Mouse (Mus musculus) MEL (cell line): ENCODE measurements at regions not wholly inside any gene's neighbourhood (a gene's known extent, or its start where the extent isn't known, plus 50 kb on each side); places are given as distances from the start of the nearest gene placed in this dataset.

Experiments used
- CHD1 ChIP-seq: IDR thresholded peaks from 2 replicates; pipeline ENCODE4 v1.6.1; 2012; ENCODE audit warnings: low read depth, mild to moderate bottlenecking, inconsistent platforms, low read length, improper control_type of control experiment
- CTCF ChIP-seq, 3 experiments: IDR thresholded peaks in 2 of 3; conservative IDR thresholded peaks in 1 of 3; 2 replicates each; pipeline ENCODE4 v1.5.1; 2011 to 2012; ENCODE audit warnings: low read length in 3 of 3, low read depth in 2 of 3, mild to moderate bottlenecking in 2 of 3, improper control_type of control experiment in 1 of 3, inconsistent platforms in 1 of 3, mixed read lengths in 1 of 3, moderate library complexity in 1 of 3; ENCODE audit not compliant: control insufficient read depth in 1 of 3, insufficient read depth in 1 of 3, poor library complexity in 1 of 3, severe bottlenecking in 1 of 3
- GABPA ChIP-seq: IDR thresholded peaks from 2 replicates; pipeline ENCODE4 v1.6.1; 2012; ENCODE audit warnings: low read depth, mild to moderate bottlenecking, inconsistent platforms, low read length, improper control_type of control experiment, moderate library complexity
- MAFK ChIP-seq: IDR thresholded peaks from 2 replicates; pipeline ENCODE4 v1.6.1; 2011; ENCODE audit warnings: low read depth, mild to moderate bottlenecking, low read length, improper control_type of control experiment, borderline replicate concordance
- MYC ChIP-seq: IDR thresholded peaks from 2 replicates; pipeline ENCODE4 v1.6.1; 2011; ENCODE audit warnings: low read depth, mild to moderate bottlenecking, low read length, improper control_type of control experiment, moderate library complexity
- POLR2A ChIP-seq, 2 experiments: IDR thresholded peaks; 2 replicates each; pipeline ENCODE4 v1.6.1; 2011 to 2012; ENCODE audit warnings: low read length in 2 of 2, mild to moderate bottlenecking in 2 of 2, control low read depth in 1 of 2, improper control_type of control experiment in 1 of 2, low read depth in 1 of 2, moderate library complexity in 1 of 2; ENCODE audit not compliant: control insufficient read depth in 1 of 2, insufficient read depth in 1 of 2, poor library complexity in 1 of 2
- TCF12 ChIP-seq: IDR thresholded peaks from 2 replicates; pipeline ENCODE4 v1.6.1; 2014; ENCODE audit warnings: low read depth, mild to moderate bottlenecking, inconsistent platforms, low read length, improper control_type of control experiment, moderate library complexity
- UBTF ChIP-seq: IDR thresholded peaks from 2 replicates; pipeline ENCODE4 v1.6.1; 2012; ENCODE audit warnings: low read depth, mild to moderate bottlenecking, inconsistent platforms, low read length, improper control_type of control experiment, moderate library complexity, borderline replicate concordance; ENCODE audit not compliant: insufficient read depth
- ZMIZ1 ChIP-seq: IDR thresholded peaks from 2 replicates; pipeline ENCODE4 v1.6.1; 2012; ENCODE audit warnings: low read depth, mild to moderate bottlenecking, inconsistent platforms, low read length, improper control_type of control experiment, moderate library complexity
- ZNF384 ChIP-seq: IDR thresholded peaks from 2 replicates; pipeline ENCODE4 v1.6.1; 2012; ENCODE audit warnings: low read depth, mild to moderate bottlenecking, inconsistent platforms, low read length, improper control_type of control experiment

- TF ChIP-seq MAFK (no peak), TCF12 (no peak), GABPA (no peak), UBTF (no peak), CTCF (IDR thresholded peaks at IDR 0.05 in 2 of 3, conservative IDR thresholded peaks at IDR 0.05 in 1 of 3; ENCODE audit: control insufficient read depth in 1 of 3, insufficient read depth in 1 of 3, low read depth in 2 of 3, low read length in 3 of 3, poor library complexity in 1 of 3, severe bottlenecking in 1 of 3) (no peak), ZNF384 (no peak), POLR2A (IDR thresholded peaks at IDR 0.05; ENCODE audit: control insufficient read depth in 1 of 2, insufficient read depth in 1 of 2, low read depth in 1 of 2, low read length in 2 of 2, poor library complexity in 1 of 2) (no peak), ZMIZ1 (no peak), CHD1 (no peak), MYC (no peak)
These were observed 215.7 kb upstream of the Epha5 start for GRCm38 (mm10) chr5:84632851-84633250.
